Mouse (Mus musculus) E14TG2a.4 (cell line): ENCODE results near the gene Ttf1.
A peak's percentile ranks its signal among the peaks of the same experiment; 100 is the strongest.

Source experiments
- H3K27me3 ChIP-seq: 2 replicates; pipeline ENCODE4 v1.6.1; 2014; ENCODE audit warnings: low read length, control low read depth; ENCODE audit not compliant: insufficient read depth
- H3K36me3 ChIP-seq: 2 replicates; pipeline ENCODE4 v1.6.1; 2014; ENCODE audit warnings: low read length, control low read depth; ENCODE audit not compliant: insufficient read depth
- H3K4me1 ChIP-seq: replicated peaks from 2 replicates; pipeline ENCODE4 v1.6.1; 2014; ENCODE audit warnings: low read depth, low read length, control low read depth
- H3K4me3 ChIP-seq: replicated peaks from 2 replicates; pipeline ENCODE4 v1.5.1; 2014; ENCODE audit warnings: mild to moderate bottlenecking, low read length
- H3K9me3 ChIP-seq: 2 replicates; pipeline ENCODE4 v1.6.1; 2014; ENCODE audit warnings: low read length, control low read depth
- CTCF ChIP-seq: conservative IDR thresholded peaks from 2 replicates; pipeline ENCODE4 v1.5.1; 2014; ENCODE audit warnings: low read length
- NANOG ChIP-seq: IDR thresholded peaks from 2 replicates; pipeline ENCODE4 v1.6.1; 2014; ENCODE audit warnings: borderline replicate concordance, low read length, mixed read lengths
- POU5F1 ChIP-seq: IDR thresholded peaks from 2 replicates; pipeline ENCODE4 v1.6.1; 2014; ENCODE audit warnings: low read length, borderline replicate concordance

The Ttf1 gene

DNA sequence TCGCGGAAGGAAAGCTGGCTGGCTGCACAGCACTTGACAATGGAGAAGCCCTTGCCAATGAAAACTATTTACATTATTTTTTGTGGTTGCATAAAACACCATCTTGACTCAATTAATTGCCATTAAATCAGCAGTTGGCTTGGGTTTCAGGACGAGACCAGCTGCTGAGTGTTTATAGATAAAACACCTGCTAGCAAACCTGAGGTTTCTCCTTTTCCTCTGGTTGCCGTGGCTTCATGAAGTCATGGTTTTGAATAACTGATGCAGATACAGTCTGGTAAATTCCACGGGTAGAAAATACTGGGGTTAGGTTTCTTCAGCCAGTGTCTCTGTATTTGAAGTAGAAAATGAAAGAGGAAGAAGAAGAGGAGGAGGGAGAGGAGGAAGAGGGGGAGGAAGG, 8.1 kb upstream of the Ttf1 start:
- Histone ChIP-seq H3K4me1 (peaks cover 22% of the 10 kb centered on the region), H3K27me3 (peaks cover 9% of the 10 kb centered on the region), H3K4me3 (no peak overlapping the region), H3K9me3 (no peaks in the 10 kb centered on the region), H3K36me3 (no peaks in the 10 kb centered on the region)
- TF ChIP-seq NANOG (no peak), POU5F1 (no peak), CTCF (no peak)

- TF ChIP-seq POU5F1, result no peak
- peak; percentile 82 for TF ChIP-seq CTCF
- Histone ChIP-seq H3K4me1 (peaks cover 22% of the 10 kb centered on the region), H3K4me3 (no peak overlapping the region), H3K36me3 (no peaks in the 10 kb centered on the region), H3K27me3 (peaks cover 9% of the 10 kb centered on the region), H3K9me3 (no peaks in the 10 kb centered on the region)
Observed at GRCm38 (mm10) chr2:29052943-29053454, 7.1 kb upstream of the Ttf1 start.

DNA sequence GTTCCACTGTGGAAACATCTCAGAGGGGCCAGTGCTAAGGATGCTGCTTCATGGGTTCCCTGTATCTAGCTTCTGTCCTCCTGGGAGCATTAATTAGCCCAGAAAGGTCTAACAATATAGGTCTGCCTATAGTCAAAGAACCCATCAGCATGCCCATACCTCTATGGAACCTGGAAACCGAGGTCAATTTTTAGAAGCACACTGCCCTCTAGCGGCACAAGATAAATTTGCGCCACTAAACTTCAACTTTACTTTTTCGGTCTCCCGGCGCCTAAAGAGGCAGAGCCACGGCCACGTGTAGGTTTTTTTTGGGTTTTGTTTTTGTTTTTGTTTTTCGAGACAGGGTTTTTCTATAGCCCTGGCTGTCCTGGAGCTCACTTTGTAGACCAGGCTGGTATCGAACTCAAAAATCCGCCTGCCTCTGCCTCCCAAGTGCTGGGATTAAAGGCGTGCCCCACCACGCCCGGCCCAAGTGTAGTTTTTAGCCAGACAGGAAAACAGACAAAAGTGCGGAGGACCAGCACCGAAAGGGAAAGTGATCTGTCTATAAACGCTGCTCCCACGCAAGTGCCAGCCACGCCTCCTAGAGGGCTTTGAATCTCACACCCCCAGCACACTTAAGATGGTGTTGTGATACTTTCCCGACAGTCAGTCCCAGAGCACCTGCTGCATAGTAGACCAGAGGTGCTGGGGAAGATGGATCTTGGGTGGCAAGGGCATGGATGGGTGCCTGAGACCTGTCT, 6.1 kb upstream of the Ttf1 start:
- H3K27me3 ChIP-seq, result peaks cover 9% of the 10 kb centered on the region
- no peaks in the 10 kb centered on the region for H3K9me3 ChIP-seq
- TF ChIP-seq CTCF (peak; percentile 71), NANOG (no peak), POU5F1 (no peak)
- H3K4me1 ChIP-seq, result peaks cover 22% of the 10 kb centered on the region
- H3K36me3 ChIP-seq, result no peaks in the 10 kb centered on the region
- peak overlapping the region; percentile 86 for H3K4me3 ChIP-seq

- H3K4me3 ChIP-seq, result peak overlapping the region; percentile 86
- H3K4me1 ChIP-seq, result peaks cover 20% of the 10 kb centered on the region
- TF ChIP-seq NANOG (no peak), POU5F1 (no peak), CTCF (no peak)
- no peaks in the 10 kb centered on the region for H3K36me3 ChIP-seq
- peaks cover 9% of the 10 kb centered on the region for H3K27me3 ChIP-seq
- no peaks in the 10 kb centered on the region for H3K9me3 ChIP-seq
Observed at GRCm38 (mm10) chr2:29054545-29054935, 5.5 kb upstream of the Ttf1 start.

GRCm38 (mm10) chr2:29054991-29055390, 5.1 kb upstream of the Ttf1 start, which contains the start of gene Cfap77:
Cfap77 (minus strand) TSS chr2:29055066.
- TF ChIP-seq NANOG (peak; percentile 72; the same call in 1 of the 2 replicates), POU5F1 (no peak)
- no peaks in the 10 kb centered on the region for H3K9me3 ChIP-seq
- H3K4me1 ChIP-seq, result peaks cover 23% of the 10 kb centered on the region
- peaks cover 9% of the 10 kb centered on the region for H3K27me3 ChIP-seq
- H3K36me3 ChIP-seq, result no peaks in the 10 kb centered on the region
- H3K4me3 ChIP-seq, result peak within 1 kb of the TSS; percentile 86

DNA sequence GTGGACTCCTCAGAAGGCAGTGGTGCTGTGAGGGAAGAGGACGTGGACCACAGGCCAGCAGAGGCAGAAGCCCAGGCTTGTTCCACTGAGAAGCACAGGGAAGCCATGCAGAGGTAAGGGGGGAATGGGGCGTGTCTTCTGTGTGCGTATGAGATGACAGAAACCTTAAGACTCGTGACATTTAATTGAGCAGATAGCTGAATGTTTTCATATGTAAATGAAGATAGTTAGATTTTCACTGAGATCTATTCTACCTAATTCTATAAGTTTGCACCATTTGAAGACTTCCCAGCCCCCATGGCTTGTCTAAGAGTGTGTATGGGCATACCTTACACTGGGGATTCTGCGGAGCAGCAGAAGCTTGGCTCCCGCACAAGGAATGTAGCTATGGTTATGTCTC, 5.7 kb downstream of the Ttf1 start:
- Histone ChIP-seq H3K27me3 (no peaks in the 10 kb centered on the region), H3K4me3 (peak overlapping the region; percentile 56), H3K9me3 (no peaks in the 10 kb centered on the region), H3K36me3 (peaks cover 87% of the 10 kb centered on the region), H3K4me1 (peaks cover 80% of the 10 kb centered on the region)
- TF ChIP-seq CTCF, result no peak

DNA sequence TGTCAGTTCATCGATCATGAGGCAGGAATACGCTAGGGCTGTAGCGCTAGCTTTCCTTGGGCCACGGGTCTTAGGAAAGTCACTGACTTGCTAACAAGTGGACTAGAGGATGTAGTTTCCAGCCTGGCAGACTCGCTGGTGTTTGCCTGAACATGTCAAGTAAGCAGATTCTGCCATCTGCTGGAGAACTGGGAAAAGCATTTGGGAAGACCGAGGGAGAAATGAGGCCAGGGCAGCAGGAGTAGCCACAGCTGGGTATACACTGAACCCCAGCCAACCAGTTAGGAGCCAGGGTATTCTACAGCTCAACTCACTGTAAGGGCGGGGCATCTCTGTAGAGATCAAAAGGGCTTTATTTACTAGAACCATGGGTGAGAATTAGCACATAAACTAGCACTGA, 6.3 kb downstream of the Ttf1 start:
- no peaks in the 10 kb centered on the region for H3K27me3 ChIP-seq
- H3K4me1 ChIP-seq, result peaks cover 74% of the 10 kb centered on the region
- peak overlapping the region; percentile 56 for H3K4me3 ChIP-seq
- H3K36me3 ChIP-seq, result peaks cover 93% of the 10 kb centered on the region
- no peaks in the 10 kb centered on the region for H3K9me3 ChIP-seq
- TF ChIP-seq CTCF (no peak; the same call in 1 of the 2 replicates), POU5F1 (no peak)

DNA sequence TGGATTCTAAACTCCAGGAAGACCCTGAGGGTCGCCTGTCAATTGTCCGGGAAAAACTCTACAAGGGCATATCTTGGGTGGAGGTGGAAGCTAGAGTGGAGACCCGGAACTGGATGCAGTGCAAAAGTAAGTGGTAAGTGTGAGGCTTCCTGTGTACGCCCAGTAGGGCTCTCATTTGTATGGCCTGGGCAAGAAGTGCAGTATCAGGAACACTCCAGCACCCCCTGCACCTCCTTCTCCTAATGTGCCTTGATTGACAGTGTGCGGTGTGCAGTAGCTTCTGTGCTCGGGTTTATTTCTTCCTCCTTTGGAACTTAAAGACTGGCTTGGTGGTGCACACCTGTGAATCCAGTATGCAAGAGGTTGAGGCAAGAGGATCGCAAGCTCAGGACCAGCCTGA, 14.6 kb downstream of the Ttf1 start:
- Histone ChIP-seq H3K9me3 (no peaks in the 10 kb centered on the region), H3K27me3 (no peaks in the 10 kb centered on the region), H3K36me3 (peaks cover 90% of the 10 kb centered on the region), H3K4me1 (peaks cover 67% of the 10 kb centered on the region), H3K4me3 (peak overlapping the region; percentile 50)
- TF ChIP-seq NANOG (no peak), CTCF (no peak)

DNA sequence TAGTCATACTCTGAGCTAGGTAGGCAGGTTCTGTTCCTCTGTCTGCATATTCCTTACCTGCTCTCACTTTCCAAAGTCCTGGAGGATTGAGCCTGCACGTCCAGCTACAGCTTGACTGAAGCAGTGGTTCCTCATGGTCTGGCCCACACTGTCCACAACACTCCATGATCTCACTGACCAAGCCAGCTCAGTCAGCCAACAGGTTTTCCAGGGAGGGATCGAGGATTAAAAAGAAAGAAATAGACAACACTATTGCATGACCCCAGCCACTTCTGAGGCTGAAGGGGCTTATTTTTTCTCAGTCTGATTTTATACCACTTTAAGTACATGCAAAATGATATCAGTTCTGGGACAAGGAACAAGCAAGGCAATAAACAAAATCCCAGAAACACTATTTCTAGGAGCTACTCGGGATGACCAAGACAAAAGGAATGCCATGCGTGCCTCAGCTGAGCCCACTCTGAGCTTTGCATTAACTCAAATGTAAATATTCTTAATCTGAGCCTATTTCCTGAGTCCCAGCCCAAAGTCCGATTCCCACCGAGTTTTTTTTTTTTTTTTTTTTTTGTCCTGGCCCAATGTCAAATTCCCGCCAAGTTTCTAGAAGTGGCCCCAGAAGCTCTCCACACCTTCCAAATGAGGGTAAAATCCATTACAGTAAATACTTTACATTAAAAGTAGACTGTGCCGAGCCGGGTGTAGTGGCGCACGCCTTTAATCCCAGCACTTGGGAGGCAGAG, 15.4 kb downstream of the Ttf1 start:
- TF ChIP-seq POU5F1 (no peak), NANOG (no peak), CTCF (no peak)
- peaks cover 66% of the 10 kb centered on the region for H3K4me1 ChIP-seq
- peak overlapping the region; percentile 50 for H3K4me3 ChIP-seq
- H3K27me3 ChIP-seq, result no peaks in the 10 kb centered on the region
- no peaks in the 10 kb centered on the region for H3K9me3 ChIP-seq
- H3K36me3 ChIP-seq, result peaks cover 90% of the 10 kb centered on the region
